Mouse (Mus musculus) liver, adult 2 months (tissue): ENCODE measurements around the gene Aurkb. TPM values are rescaled to one million over a fixed set of nuclear protein-coding genes. Genes with fewer than 3 reads are reported as not detected.
A peak's percentile ranks its signal among the peaks of the same experiment; 100 is the strongest.
"Not testable (repeated sequence)": the region's sequence is repeated elsewhere in the genome, so short reads cannot be mapped to it uniquely, and the experiment has no call there.

Experiments
- DNase-seq: peaks from one replicate; pipeline ENCODE4 v3.0.0-alpha.2; 2011; ENCODE audit warnings: low read depth, low spot score; ENCODE audit errors: extremely low read depth
- H3K27ac ChIP-seq: fragments of 200-500 bp; replicated peaks from 2 replicates; pipeline ENCODE4 v1.5.1; 2012; ENCODE audit warnings: low read depth, mild to moderate bottlenecking, control low read depth, inconsistent platforms, low read length; ENCODE audit not compliant: insufficient read depth
- H3K27me3 ChIP-seq: fragments of 200-500 bp; 2 replicates; pipeline ENCODE4 v1.6.1; 2012; ENCODE audit warnings: mild to moderate bottlenecking, moderate library complexity, low read length, inconsistent platforms; ENCODE audit not compliant: control insufficient read depth, insufficient read depth
- H3K36me3 ChIP-seq: fragments of 200-500 bp; 2 replicates; pipeline ENCODE4 v1.6.1; 2012; ENCODE audit warnings: low read length, inconsistent platforms; ENCODE audit not compliant: control insufficient read depth, insufficient read depth
- H3K4me1 ChIP-seq: fragments of 200-500 bp; 2 replicates; pipeline ENCODE4 v1.6.1; 2011; ENCODE audit warnings: low read length; ENCODE audit not compliant: control insufficient read depth, insufficient read depth
- H3K4me3 ChIP-seq: fragments of 200-500 bp; 2 replicates; pipeline ENCODE4 v1.5.1; 2011; ENCODE audit warnings: low read depth, mild to moderate bottlenecking, control low read depth, low read length, moderate library complexity; ENCODE audit not compliant: insufficient read depth
- H3K79me2 ChIP-seq: fragments of 200-500 bp; 2 replicates; pipeline ENCODE4 v1.6.1; 2012; ENCODE audit warnings: inconsistent platforms, mild to moderate bottlenecking, low read length, moderate library complexity; ENCODE audit not compliant: control insufficient read depth, insufficient read depth
- H3K9ac ChIP-seq: fragments of 200-500 bp; 2 replicates; pipeline ENCODE4 v1.6.1; 2012; ENCODE audit warnings: low read depth, mild to moderate bottlenecking, control low read depth, inconsistent platforms, low read length
- CTCF ChIP-seq: fragments of 200-500 bp; IDR thresholded peaks from 2 replicates; pipeline ENCODE4 v1.5.1; 2011; ENCODE audit warnings: low read depth, low read length, control low read depth
- POLR2A ChIP-seq: fragments of 200-500 bp; IDR thresholded peaks from 2 replicates; pipeline ENCODE4 v1.6.1; 2011; ENCODE audit warnings: low read length, control low read depth; ENCODE audit not compliant: insufficient read depth; ENCODE audit errors: extremely low read depth
- WGBS: fragments of 180-500 bp; shearing (Covaris S2); methylation state at CpG from one replicate; pipeline ENCODE4 v1.1.7; 2018; 5-methylcytosine and 5-hydroxymethylcytosine counted together
- polyA plus RNA-seq: library from polyadenylated mRNA; depleted of rRNA; stranded (reverse); fragments of >200 nt; gene quantifications from 2 replicates; pipeline ENCODE4 v1.2.3, GENCODE M21; 2012
- total RNA-seq: library from RNA; depleted of rRNA; stranded (reverse); fragments of >200 nt; gene quantifications from 2 replicates; pipeline ENCODE4 v1.2.3, GENCODE M21; 2014

Aurkb gene
- total and polyA plus RNA-seq, 2 experiments: 0.37 to 0.66 TPM

DNA sequence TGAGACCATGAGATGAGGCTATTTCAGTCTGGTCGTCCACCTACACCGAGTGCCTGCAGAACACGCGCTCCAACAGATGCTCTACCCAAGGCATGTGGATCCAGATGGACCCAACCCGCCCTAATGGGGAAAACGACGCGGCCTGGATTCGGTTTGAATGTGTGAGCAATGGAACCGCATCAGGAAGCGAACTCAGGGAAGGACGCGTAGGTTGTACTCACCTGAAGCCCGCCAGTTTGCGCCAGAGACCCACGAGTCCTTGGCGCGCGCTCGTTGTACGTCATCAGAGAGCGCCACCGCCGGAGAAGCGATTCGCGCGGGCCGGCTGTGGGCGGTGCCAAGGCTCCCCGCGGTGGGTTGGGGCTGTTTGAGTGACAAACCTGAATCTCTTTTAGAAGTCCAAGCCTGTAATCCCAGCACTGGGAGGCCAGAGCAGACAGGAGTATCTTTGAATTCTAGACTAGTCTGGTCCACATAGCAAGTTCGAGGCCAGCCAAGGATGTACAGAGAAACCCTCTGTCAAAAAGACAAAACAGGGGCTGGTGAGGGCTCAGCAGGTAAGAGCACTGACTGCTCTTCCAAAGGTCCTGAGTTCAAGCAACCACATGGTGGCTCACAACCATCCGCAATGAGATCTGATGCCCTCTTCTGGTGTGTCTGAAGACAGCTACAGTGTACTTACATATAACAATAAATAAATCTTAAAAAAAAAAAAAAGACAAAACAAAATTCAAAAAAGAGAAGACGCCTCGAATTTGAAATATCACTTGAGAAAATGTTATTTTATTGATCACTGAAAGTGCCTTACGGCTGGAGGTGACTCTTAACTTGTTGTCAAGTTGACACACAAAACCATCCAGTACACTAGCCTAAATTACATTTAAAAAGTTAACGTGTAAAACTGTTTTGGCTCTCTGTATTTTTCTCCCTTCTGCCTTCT lies 37.0 kb upstream of the Aurkb start, which contains the start of gene Pfas:
Gene Pfas, minus strand, starts transcription at position 279 of the 940 bp plus-strand sequence.
- Histone ChIP-seq H3K27me3 (no peaks in the 10 kb centered on the region), H3K4me3 (peak within 1 kb of the TSS; percentile 73), H3K9ac (peak within 1 kb of the TSS; percentile 59), H3K79me2 (no peaks in the 10 kb centered on the region), H3K27ac (no peak within 1 kb of the TSS), H3K36me3 (no peaks in the 10 kb centered on the region), H3K4me1 (peaks cover 4% of the 10 kb centered on the region; the same call in 1 of the 2 replicates)
- TF ChIP-seq CTCF: no peak
- no peak for TF ChIP-seq POLR2A
- WGBS: 10% methylated on average over 38 of the region's 38 CpGs
- peak; percentile 68 for DNase-seq

DNA sequence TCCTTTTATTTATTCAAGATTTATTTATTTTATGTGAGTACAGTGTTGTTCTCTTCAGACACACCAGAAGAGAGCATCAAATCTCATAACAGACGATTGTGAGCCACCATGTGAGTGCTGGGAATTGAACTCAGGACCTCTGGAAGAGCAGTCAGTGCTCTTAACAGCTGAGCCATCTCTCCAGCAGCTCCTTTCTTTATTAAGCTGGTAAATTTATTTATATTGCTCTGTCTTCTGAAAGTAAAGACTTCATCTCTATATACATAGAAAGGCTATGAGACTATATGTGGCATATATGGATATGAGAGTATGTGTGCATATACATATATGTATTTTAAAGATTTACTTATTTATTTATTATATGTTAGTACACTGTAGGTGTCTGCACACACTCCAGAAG lies 35.9 kb upstream of the Aurkb start:
- no peak for TF ChIP-seq POLR2A
- TF ChIP-seq CTCF: no peak
- no peak for DNase-seq

DNA sequence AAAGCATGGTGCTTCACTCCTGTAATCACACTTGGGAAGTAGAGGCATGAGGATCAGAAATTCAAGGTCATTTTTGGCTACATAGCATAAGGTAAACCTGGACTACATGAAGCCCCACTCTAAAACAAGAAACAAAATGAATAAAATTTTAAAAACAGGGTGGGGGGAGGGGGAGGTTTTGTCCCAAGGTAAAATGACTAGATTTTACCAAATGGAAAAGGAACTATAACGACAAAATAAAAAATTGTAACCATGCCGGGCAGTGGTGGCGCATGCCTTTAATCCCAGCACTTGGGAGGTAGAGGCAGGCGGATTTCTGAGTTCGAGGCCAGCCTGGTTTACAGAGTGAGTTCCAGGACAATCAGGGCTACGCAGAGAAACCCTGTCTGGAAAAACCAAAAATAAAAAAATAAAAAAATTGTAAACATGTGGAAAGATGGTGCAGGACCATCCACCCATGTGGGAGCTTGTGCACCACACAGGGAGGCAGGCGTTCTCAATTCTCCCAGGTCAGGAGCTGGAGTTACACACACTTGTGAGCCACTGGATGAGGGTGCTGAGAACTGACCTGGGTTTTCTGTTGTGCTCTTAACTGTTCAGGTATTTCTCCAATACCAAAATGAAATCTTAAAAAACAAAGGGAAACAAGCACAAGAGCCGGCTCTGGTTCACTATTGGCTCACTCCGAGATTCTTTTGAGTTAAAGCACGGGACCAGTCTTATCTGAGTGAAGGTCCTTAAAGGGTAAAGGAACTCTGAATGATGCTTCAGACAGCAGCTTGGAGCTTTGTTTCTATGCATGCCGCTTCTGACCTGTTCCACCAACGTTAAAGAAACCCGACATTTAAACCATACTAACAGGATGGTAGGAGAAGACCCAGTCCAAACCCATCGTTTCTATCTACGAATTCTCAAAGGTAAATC lies 34.8 kb upstream of the Aurkb start:
- TF ChIP-seq POLR2A: no peak
- no peak for TF ChIP-seq CTCF
- H3K9ac ChIP-seq: no peak overlapping the region
- no peaks in the 10 kb centered on the region for H3K27me3 ChIP-seq
- H3K4me1 ChIP-seq: peaks cover 4% of the 10 kb centered on the region; the same call in 1 of the 2 replicates
- no peaks in the 10 kb centered on the region for H3K36me3 ChIP-seq
- no peak overlapping the region for H3K27ac ChIP-seq
- DNase-seq: no peak
- WGBS: 86% methylated on average over 15 of the region's 15 CpGs
- no peak overlapping the region for H3K4me3 ChIP-seq
- H3K79me2 ChIP-seq: no peaks in the 10 kb centered on the region

More for the DNA sequence above, 35.9 kb upstream of the Aurkb start:
- no peaks in the 10 kb centered on the region for H3K27me3 ChIP-seq
- H3K9ac ChIP-seq: no peak overlapping the region
- 94% methylated on average over 1 of the region's 1 CpGs for WGBS
- no peaks in the 10 kb centered on the region for H3K36me3 ChIP-seq
- peaks cover 4% of the 10 kb centered on the region; the same call in 1 of the 2 replicates for H3K4me1 ChIP-seq
- no peak overlapping the region for H3K27ac ChIP-seq
- H3K4me3 ChIP-seq: no peak overlapping the region
- H3K79me2 ChIP-seq: no peaks in the 10 kb centered on the region

DNA sequence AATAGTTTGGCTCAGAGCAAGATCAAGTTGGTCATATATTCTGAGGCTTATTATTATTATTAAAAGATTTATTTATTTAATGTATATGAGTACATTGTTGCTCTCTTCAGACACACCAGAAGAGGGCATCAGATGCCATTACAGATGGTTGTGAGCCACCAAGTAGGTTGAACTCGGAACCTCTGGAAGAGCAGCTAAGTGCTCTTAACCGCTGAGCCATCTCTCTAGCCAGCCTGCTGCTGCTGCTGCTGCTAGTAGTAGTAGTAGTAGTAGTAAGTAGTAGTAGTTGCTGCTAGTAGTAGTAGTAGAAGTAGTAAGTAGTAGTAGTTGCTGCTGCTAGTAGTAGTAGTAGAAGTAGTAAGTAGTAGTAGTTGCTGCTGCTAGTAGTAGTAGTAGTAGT lies 34.0 kb upstream of the Aurkb start:
- not testable (repeated sequence) for H3K27ac ChIP-seq, DNase-seq, H3K4me3 ChIP-seq, H3K27me3 ChIP-seq, H3K36me3 ChIP-seq, H3K9ac ChIP-seq, H3K4me1 ChIP-seq, H3K79me2 ChIP-seq
- WGBS: 46% methylated on average over 2 of the region's 2 CpGs

DNA sequence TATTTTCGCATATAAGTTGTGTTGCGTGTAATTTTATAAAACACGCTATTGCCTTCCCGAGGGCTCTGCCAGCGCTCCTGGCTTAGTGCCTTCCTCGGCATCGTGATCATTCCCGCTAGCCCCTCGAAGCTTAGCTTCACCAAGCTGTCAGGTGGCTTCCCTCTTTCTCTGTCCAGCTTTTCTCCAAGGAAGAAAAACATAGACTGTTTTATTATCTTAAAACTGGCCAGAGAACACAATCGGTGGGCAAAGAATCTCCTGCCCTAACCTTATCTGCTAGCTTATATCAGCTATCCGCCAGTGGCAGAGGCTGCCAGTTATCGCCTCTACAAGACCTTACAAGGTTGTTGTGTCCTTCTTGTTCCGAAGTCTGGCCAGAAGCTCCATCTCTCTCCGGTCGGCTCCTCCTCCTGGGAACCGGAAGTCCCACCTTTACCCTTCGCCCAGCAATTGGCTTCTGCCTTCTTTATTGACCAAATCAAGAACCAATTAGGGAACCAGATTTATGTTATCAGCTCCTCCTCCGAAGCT lies 33.3 kb upstream of the Aurkb start:
- WGBS: under 1% methylated on average over 18 of the region's 18 CpGs
- H3K4me3 ChIP-seq: peak overlapping the region; percentile 55
- 0 out of 2 replicates have a peak, but pooled peaks cover 3% of the 10 kb centered on the region for H3K79me2 ChIP-seq
- peaks cover 6% of the 10 kb centered on the region for H3K4me1 ChIP-seq
- DNase-seq: peak; percentile 93
- H3K36me3 ChIP-seq: no peaks in the 10 kb centered on the region
- TF ChIP-seq POLR2A (peak; percentile 55; the same call in 1 of the 2 replicates), CTCF (no peak)
- H3K9ac ChIP-seq: peak overlapping the region; percentile 68
- H3K27ac ChIP-seq: peak overlapping the region; percentile 66
- H3K27me3 ChIP-seq: no peaks in the 10 kb centered on the region
